Mouse (Mus musculus) urinary bladder, adult 18-20 months (tissue): ENCODE results near the gene Cyp2d12.
"Not testable (repeated sequence)": the region's sequence is repeated elsewhere in the genome, so short reads cannot be mapped to it uniquely, and the experiment has no call there.

ENCODE experiments used
- DNase-seq, 2 experiments: peaks; one replicate each; pipeline ENCODE4 v3.0.0; 2022; ENCODE audit warnings: low spot score in 2 of 2, mixed read lengths in 2 of 2

Cyp2d12 gene

DNA sequence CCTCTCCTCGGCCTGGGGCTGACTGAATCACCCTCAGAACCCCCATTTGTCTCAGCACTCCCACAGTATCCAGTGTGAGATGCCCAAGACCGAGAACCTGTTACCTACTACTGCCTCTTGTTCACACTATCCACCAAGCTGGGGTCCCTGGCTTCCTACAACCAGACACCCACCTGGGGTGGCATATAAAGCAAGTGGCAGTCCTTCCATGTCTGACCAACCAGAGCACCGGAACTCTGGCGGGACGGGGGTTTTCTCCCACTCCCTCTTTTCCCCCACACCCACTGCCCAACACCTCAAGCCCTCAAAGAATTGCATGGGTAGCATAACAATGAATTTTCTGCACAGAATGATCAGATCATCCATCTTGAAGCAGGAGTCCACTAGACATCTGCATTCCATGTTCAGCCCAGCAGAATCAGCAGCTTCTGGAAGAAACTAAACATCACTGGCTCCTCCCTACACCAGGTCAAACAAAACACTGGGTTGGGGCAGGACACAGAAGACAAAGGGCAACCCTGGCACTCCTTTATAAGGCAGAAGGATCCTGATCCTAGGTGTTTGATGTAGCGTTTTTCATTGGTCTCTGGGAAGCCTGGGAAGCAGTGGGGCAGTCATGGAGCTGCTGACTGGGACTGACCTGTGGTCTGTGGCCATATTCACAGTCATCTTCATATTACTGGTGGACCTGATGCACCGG is at the start of gene Cyp2d12:
Gene Cyp2d12 (plus strand): TSS at position 542 of the 700 bp plus-strand sequence.
- no peak for DNase-seq

DNA sequence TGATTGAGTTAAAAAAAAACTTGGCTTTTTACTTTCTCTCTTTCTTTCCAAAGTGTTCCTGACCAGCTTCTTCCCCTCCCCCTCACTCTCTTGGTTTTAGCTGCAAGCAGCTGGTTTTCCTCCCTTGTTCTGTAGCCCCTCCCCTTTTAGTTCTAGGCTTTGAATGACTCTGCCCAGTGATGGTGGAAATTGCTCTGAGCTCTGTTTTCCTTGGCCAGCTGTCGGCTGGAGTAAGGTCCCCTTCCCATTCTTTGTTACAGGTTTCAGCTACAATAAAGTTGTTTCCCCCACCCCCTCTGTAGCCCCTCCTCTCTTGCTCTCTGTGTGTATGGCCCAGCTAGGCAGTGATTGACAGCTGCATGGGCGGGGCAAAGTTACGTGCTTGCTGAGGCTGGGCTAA is 47.9 kb upstream of the Cyp2d12 start:
- DNase-seq: no peak

DNA sequence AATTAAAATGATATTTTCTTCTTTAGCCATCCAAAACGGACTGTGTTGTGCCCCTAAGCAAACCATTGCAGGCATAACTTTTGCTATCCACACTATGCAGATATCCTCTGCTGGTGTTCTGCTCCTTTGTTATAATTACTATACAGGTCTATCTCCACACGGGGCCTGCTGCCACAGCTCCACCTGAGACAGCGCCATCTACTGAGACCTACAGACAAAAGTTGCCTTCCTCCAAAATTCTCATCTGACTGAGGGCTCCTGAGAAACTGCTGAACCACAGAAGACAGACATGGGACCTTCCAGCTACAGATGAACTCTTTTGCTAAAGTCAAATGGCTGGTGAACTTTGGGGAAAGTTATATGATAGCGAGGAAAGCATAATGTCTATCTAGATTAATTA is 47.1 kb upstream of the Cyp2d12 start:
- not testable (repeated sequence) for DNase-seq

- DNase-seq: not testable (repeated sequence)
These were observed 45.4 kb upstream of the Cyp2d12 start for GRCm38 (mm10) chr15:82509495-82509894.

- not testable (repeated sequence) for DNase-seq
These were observed 44.4 kb upstream of the Cyp2d12 start for GRCm38 (mm10) chr15:82510500-82510899.

DNA sequence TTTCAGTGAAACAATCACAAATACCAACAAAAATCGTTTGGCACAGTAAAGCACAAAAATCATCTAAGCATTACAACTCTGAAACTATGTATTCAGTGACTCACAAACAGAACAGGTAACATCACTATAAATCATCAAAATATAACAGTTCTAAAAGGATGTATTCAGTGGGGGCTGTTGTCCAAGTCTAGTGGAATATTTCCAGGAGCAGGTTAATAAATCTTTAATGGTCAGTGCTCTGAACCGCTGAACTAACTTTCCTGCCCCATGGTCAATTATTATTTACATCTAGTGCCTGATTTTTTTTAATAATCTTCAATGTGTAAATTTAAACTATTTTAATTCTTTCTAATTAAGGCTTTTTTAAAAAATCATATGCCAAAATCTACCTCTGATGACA is 42.8 kb upstream of the Cyp2d12 start:
- not testable (repeated sequence) for DNase-seq

DNA sequence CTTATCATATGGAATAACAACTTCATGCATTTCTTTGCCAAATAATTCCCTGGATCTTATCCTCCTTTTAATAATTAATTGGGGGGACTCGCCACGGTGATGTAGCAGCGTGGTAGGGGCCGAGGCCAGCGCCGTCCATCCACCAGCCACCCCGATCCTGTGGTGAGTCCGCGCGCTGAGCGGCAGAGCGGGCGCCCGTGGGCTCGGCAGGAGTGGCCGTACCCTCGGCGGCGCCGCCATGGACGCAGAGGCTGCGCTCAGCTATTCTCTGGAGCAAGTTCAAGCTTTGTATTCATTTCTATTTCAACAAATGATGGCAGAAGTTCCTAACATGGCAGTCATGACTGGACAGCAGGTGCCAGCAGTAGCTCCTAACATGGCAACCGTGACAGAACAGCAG is 38.7 kb upstream of the Cyp2d12 start:
- not testable (repeated sequence) for DNase-seq

DNA sequence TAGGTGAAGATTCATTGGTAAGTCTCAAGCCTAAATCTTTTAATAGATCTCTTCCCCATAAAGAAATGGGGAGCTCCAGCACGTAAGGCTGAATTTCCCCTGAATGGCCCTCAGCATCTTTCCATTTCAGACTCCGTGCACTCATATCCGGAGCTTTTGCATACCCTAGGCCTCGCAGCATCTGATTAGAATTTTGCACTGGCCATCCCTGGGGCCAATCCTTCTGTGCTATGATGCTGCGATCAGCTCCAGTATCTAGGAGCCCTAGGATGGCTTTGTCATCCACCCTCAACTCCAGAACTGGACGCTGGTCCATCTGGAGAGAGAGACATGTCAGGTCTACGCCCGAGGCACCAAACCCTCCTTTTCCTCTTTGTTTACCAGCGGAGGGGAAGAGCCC is 27.5 kb upstream of the Cyp2d12 start:
- not testable (repeated sequence) for DNase-seq

GRCm38 (mm10) chr15:82532721-82533120 is 22.2 kb upstream of the Cyp2d12 start:
- not testable (repeated sequence) for DNase-seq

- not testable (repeated sequence) for DNase-seq
These were observed 11.9 kb upstream of the Cyp2d12 start for GRCm38 (mm10) chr15:82542976-82543375.

DNA sequence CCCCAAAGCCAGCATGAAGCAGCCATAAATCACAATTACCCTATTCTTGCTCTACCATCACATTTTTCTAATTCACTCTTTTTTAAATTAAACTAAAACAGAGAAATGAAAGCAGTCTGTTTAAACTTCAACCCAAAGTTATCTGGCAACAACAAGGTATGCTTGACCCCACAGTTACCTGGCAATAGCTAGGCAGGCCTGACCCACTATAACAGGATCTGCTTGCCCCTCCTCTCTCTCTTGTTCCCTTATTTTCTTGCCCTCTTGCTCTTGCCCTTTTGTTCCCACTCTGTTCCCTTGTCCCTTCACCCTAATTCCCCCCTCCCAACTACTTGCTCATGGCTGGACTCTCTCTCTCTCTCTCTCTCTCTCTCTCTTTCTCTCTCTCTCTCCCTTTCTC is 10.3 kb upstream of the Cyp2d12 start:
- not testable (repeated sequence) for DNase-seq

- not testable (repeated sequence) for DNase-seq
These were observed 7.1 kb upstream of the Cyp2d12 start for GRCm38 (mm10) chr15:82547753-82548152.

GRCm38 (mm10) chr15:82553211-82553610 is 1.7 kb upstream of the Cyp2d12 start:
- not testable (repeated sequence) for DNase-seq

DNA sequence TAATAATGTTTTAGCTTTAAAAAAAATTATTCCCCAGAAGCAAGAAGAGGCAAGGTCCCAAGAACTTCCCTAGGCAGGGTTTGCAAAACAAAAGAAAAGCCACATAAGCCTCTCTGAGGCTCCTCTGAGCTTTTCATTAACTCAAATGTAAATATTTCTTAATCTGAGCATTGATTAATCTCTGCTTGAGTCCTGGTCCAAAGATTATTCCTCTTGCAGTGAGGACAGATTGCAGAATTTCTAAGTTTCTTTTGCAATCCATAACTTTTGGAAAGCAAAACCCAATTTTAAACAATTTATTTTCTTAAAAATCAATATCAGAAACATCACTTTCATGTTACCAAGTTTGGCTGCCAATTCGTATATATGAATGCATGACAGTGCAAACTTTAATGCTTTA is 18.0 kb downstream of the Cyp2d12 start:
- no peak for DNase-seq

- no peak for DNase-seq
These were observed 24.2 kb downstream of the Cyp2d12 start for GRCm38 (mm10) chr15:82579071-82579470.

DNA sequence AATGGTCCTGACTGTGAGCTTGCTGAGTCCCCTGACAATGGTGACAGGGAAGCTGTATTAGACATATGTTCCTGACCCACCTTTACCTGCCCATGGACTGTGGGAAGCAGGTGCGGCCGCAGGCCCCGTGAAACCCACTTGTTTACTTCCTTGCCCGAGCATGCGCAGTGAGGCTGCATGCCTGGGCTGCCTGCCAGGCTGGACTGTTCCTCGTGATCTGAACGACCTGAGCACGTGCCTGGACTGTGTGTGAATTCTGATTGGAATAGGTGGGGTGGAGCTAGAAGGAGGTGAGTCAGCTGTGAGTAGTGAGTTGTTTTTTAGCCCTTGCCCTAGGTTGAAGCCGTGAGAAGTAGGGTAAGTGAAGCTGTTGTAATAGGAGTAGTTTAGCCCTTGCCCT is 27.7 kb downstream of the Cyp2d12 start:
- peak; percentile 39 to 51 for DNase-seq
